Mouse (Mus musculus): ENCODE results near the gene Kctd20.

GRCm38 (mm10) chr17:28990060-28990459, 38.3 kb downstream of the Kctd20 start:
- TF ChIP-seq POLR2A (IDR thresholded peaks at IDR 0.05; ENCODE audit: insufficient read depth, low read depth, low read length), result no peak
- no peak for TF ChIP-seq CTCF (IDR thresholded peaks at IDR 0.05; ENCODE audit: insufficient read depth, low read depth, low read length)
